Mouse (Mus musculus): ENCODE results near the gene Spaar. TPM values are rescaled to one million over a fixed set of nuclear protein-coding genes. Genes with fewer than 3 reads are reported as not detected.
A peak's percentile ranks its signal among the peaks of the same experiment; 100 is the strongest.

The Spaar gene
- polyA plus RNA-seq (2015; fragmentation: Nextera tagmentation; extraction: Ambion mirVana) = 0.17 and 0.20 TPM in 2 replicates

DNA sequence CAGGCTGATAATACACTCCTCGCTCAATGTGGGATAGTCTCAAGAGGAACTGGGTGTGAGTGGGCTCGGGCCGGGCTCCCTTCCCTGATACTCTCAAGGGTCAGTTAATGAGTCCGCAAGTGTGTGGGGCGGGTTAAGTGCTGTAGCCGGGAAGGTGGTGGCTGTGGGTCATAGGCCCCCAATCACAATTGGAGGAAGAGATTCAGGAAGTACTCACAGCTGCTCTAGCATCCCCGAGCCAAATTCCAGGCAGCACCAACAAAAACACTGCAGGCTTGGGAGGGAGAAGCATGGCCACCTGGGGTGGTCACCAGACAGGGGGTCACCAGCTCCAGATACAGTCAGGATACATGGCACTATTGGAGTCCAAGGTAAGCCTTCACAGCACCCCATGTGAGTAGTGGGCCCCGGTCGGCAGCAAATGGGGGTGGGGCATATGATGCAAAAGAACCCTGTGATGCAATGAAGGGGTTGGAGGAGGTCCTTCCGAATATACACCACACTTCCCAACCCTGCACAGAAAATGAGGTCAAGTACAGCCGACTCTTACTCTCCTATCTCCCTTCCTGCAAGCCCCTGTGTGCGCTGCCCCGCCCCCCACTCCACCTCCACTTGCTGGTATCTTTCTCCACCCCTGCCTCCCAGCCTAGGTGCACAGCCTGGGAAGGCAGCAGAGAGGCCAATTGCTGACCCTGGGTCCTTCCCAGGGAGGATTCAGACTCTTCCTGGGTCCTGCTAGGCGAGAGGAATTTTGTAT is at the start of gene Spaar:
Gene Spaar (plus strand): TSS at position 241 of the 757 bp plus-strand sequence.
- H3K9ac ChIP-seq (replicated peaks; ENCODE audit: low read length) = peak within 1 kb of the TSS; percentile 7; the same call in 1 of the 2 replicates
- no peak for ATAC-seq (ENCODE audit: low FRiP score, low TSS enrichment)
- peak within 1 kb of the TSS; percentile 84 for H3K27ac ChIP-seq (ENCODE audit: low read length)
- WGBS = 52% methylated on average over 14 of the region's 14 CpGs
- no peak within 1 kb of the TSS for H3K4me3 ChIP-seq (ENCODE audit: low read length)
- no peak within 1 kb of the TSS for H3K4me2 ChIP-seq (replicated peaks; ENCODE audit: low read depth, low read length)
- H3K27me3 ChIP-seq (ENCODE audit: insufficient read depth, low read length) = no peaks in the 10 kb centered on the region
- peaks cover 31% of the 10 kb centered on the region for H3K4me1 ChIP-seq (ENCODE audit: insufficient read depth, low read length)
- no peaks in the 10 kb centered on the region for H3K9me3 ChIP-seq (ENCODE audit: low read length)
- H3K36me3 ChIP-seq (ENCODE audit: insufficient read depth, low read length) = no peaks in the 10 kb centered on the region

DNA sequence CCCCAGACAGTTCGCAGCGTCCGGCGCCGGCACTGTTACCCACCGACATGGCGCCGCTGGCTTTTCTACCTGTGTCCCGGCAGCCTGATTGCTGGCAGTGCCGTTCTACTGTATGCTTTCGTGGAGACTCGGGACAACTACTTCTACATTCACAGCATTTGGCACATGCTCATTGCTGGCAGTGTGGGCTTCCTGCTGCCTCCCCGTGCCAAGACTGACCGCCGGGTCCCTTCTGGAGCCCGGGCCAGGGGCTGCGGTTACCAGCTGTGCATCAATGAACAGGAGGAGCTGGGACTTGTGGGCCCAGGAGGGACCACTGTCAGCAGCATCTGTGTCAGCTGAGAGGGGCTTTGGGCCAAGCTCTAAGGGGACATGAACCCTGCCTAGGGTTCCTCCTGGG is 39.8 kb upstream of the Spaar start:
- Histone ChIP-seq H3K4me2 (replicated peaks; ENCODE audit: low read depth, low read length) (no peak overlapping the region), H3K4me3 (ENCODE audit: low read length) (no peak overlapping the region), H3K9ac (replicated peaks; ENCODE audit: low read length) (no peak overlapping the region), H3K36me3 (ENCODE audit: insufficient read depth, low read length) (0 out of 2 replicates have a peak, but pooled peaks cover 4% of the 10 kb centered on the region), H3K27me3 (ENCODE audit: insufficient read depth, low read length) (no peaks in the 10 kb centered on the region), H3K27ac (ENCODE audit: low read length) (no peak overlapping the region), H3K4me1 (ENCODE audit: insufficient read depth, low read length) (peaks cover under 1% of the 10 kb centered on the region; the same call in 1 of the 2 replicates), H3K9me3 (ENCODE audit: low read length) (no peaks in the 10 kb centered on the region)
- no peak for ATAC-seq (ENCODE audit: low FRiP score, low TSS enrichment)
- 93% methylated on average over 17 of the region's 17 CpGs for WGBS

DNA sequence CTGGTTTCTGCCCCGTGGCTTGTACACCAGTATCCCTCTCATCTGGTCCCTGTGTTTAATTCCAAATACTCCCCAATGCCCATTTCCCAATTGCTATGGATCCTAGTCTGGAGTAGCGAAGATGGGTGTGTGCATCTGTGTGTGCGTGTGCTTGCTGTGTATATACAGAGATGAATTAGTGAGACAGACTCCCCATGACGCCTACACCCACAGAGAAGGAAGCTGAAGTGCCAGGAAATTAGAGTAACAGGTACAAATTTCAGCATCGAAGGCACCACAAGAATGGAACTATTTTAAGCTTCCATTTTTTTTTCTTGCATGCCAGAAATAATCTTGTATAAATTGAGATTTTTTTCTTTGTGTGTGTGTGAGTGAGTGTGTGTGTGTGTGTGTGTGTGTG is 38.8 kb upstream of the Spaar start:
- Histone ChIP-seq H3K4me2 (replicated peaks; ENCODE audit: low read depth, low read length) (no peak overlapping the region), H3K4me3 (ENCODE audit: low read length) (no peak overlapping the region), H3K27me3 (ENCODE audit: insufficient read depth, low read length) (no peaks in the 10 kb centered on the region), H3K9ac (replicated peaks; ENCODE audit: low read length) (no peak overlapping the region), H3K27ac (ENCODE audit: low read length) (no peak overlapping the region), H3K36me3 (ENCODE audit: insufficient read depth, low read length) (no peaks in the 10 kb centered on the region), H3K4me1 (ENCODE audit: insufficient read depth, low read length) (peaks cover 6% of the 10 kb centered on the region), H3K9me3 (ENCODE audit: low read length) (no peaks in the 10 kb centered on the region)
- ATAC-seq (ENCODE audit: low FRiP score, low TSS enrichment) = no peak
- WGBS = 80% methylated on average over 5 of the region's 5 CpGs

GRCm38 (mm10) chr4:43693806-43694241 is 36.0 kb upstream of the Spaar start:
- no peaks in the 10 kb centered on the region for H3K9me3 ChIP-seq (ENCODE audit: low read length)
- no peak for ATAC-seq (ENCODE audit: low FRiP score, low TSS enrichment)
- H3K27me3 ChIP-seq (ENCODE audit: insufficient read depth, low read length) = no peaks in the 10 kb centered on the region
- no peak overlapping the region for H3K4me2 ChIP-seq (replicated peaks; ENCODE audit: low read depth, low read length)
- no peak overlapping the region for H3K9ac ChIP-seq (replicated peaks; ENCODE audit: low read length)
- peaks cover 6% of the 10 kb centered on the region for H3K4me1 ChIP-seq (ENCODE audit: insufficient read depth, low read length)
- no peaks in the 10 kb centered on the region for H3K36me3 ChIP-seq (ENCODE audit: insufficient read depth, low read length)
- no peak overlapping the region for H3K4me3 ChIP-seq (ENCODE audit: low read length)
- no peak overlapping the region for H3K27ac ChIP-seq (ENCODE audit: low read length)
- 71% methylated on average over 5 of the region's 5 CpGs for WGBS

- H3K4me3 ChIP-seq (ENCODE audit: low read length) = no peak overlapping the region
- WGBS = 86% methylated on average over 1 of the region's 1 CpGs
- no peak for ATAC-seq (ENCODE audit: low FRiP score, low TSS enrichment)
- no peaks in the 10 kb centered on the region for H3K27me3 ChIP-seq (ENCODE audit: insufficient read depth, low read length)
- peaks cover 6% of the 10 kb centered on the region for H3K4me1 ChIP-seq (ENCODE audit: insufficient read depth, low read length)
- no peaks in the 10 kb centered on the region for H3K9me3 ChIP-seq (ENCODE audit: low read length)
- H3K9ac ChIP-seq (replicated peaks; ENCODE audit: low read length) = no peak overlapping the region
- H3K36me3 ChIP-seq (ENCODE audit: insufficient read depth, low read length) = no peaks in the 10 kb centered on the region
- H3K27ac ChIP-seq (ENCODE audit: low read length) = no peak overlapping the region
- no peak overlapping the region for H3K4me2 ChIP-seq (replicated peaks; ENCODE audit: low read depth, low read length)
Observed at GRCm38 (mm10) chr4:43694439-43695248, 35.2 kb upstream of the Spaar start.

GRCm38 (mm10) chr4:43695249-43695671 is 34.6 kb upstream of the Spaar start:
- peak; percentile 69; the same call in 1 of the 2 replicates for ATAC-seq (ENCODE audit: low FRiP score, low TSS enrichment)
- peaks cover 6% of the 10 kb centered on the region for H3K4me1 ChIP-seq (ENCODE audit: insufficient read depth, low read length)
- H3K9ac ChIP-seq (replicated peaks; ENCODE audit: low read length) = no peak overlapping the region
- no peak overlapping the region for H3K4me3 ChIP-seq (ENCODE audit: low read length)
- H3K9me3 ChIP-seq (ENCODE audit: low read length) = no peaks in the 10 kb centered on the region
- WGBS = 29% methylated on average over 9 of the region's 9 CpGs
- no peaks in the 10 kb centered on the region for H3K27me3 ChIP-seq (ENCODE audit: insufficient read depth, low read length)
- no peak overlapping the region for H3K27ac ChIP-seq (ENCODE audit: low read length)
- no peak overlapping the region for H3K4me2 ChIP-seq (replicated peaks; ENCODE audit: low read depth, low read length)
- no peaks in the 10 kb centered on the region for H3K36me3 ChIP-seq (ENCODE audit: insufficient read depth, low read length)

GRCm38 (mm10) chr4:43696561-43696960 is 33.3 kb upstream of the Spaar start:
- no peak overlapping the region for H3K27ac ChIP-seq (ENCODE audit: low read length)
- no peak overlapping the region for H3K4me3 ChIP-seq (ENCODE audit: low read length)
- no peaks in the 10 kb centered on the region for H3K27me3 ChIP-seq (ENCODE audit: insufficient read depth, low read length)
- H3K4me1 ChIP-seq (ENCODE audit: insufficient read depth, low read length) = peaks cover 6% of the 10 kb centered on the region
- H3K9ac ChIP-seq (replicated peaks; ENCODE audit: low read length) = no peak overlapping the region
- H3K9me3 ChIP-seq (ENCODE audit: low read length) = no peaks in the 10 kb centered on the region
- H3K36me3 ChIP-seq (ENCODE audit: insufficient read depth, low read length) = no peaks in the 10 kb centered on the region
- WGBS = 92% methylated on average over 13 of the region's 13 CpGs
- no peak overlapping the region for H3K4me2 ChIP-seq (replicated peaks; ENCODE audit: low read depth, low read length)
- no peak for ATAC-seq (ENCODE audit: low FRiP score, low TSS enrichment)

DNA sequence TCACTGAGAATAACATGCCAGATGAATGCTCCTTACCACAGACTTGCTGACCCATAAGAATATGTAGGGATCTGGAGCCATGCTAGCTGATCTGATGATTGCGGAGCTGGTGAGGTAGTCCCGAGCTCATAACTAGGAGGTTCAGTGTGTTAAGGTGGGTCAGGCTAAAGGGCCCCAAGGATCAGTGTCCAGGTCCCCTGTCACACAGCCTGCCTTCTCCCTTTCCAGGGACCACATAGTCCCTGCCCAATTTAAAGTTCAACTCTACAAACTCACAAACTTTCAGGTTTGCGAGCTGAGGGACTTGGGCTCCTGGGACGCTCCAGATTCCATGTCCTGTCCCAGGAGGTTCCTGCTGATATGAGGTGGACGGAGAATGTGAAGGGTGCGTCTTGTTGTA is 29.1 kb upstream of the Spaar start, which contains the start of gene Olfr70:
Gene Olfr70 (minus strand): TSS at position 101 of the 400 bp plus-strand sequence.
- Histone ChIP-seq H3K9ac (replicated peaks; ENCODE audit: low read length) (no peak within 1 kb of the TSS), H3K27me3 (ENCODE audit: insufficient read depth, low read length) (no peaks in the 10 kb centered on the region), H3K4me2 (replicated peaks; ENCODE audit: low read depth, low read length) (no peak within 1 kb of the TSS), H3K4me1 (ENCODE audit: insufficient read depth, low read length) (0 out of 2 replicates have a peak, but pooled peaks cover 4% of the 10 kb centered on the region), H3K36me3 (ENCODE audit: insufficient read depth, low read length) (no peaks in the 10 kb centered on the region), H3K27ac (ENCODE audit: low read length) (no peak within 1 kb of the TSS), H3K4me3 (ENCODE audit: low read length) (no peak within 1 kb of the TSS), H3K9me3 (ENCODE audit: low read length) (no peaks in the 10 kb centered on the region)
- 87% methylated on average over 6 of the region's 6 CpGs for WGBS
- ATAC-seq (ENCODE audit: low FRiP score, low TSS enrichment) = no peak

DNA sequence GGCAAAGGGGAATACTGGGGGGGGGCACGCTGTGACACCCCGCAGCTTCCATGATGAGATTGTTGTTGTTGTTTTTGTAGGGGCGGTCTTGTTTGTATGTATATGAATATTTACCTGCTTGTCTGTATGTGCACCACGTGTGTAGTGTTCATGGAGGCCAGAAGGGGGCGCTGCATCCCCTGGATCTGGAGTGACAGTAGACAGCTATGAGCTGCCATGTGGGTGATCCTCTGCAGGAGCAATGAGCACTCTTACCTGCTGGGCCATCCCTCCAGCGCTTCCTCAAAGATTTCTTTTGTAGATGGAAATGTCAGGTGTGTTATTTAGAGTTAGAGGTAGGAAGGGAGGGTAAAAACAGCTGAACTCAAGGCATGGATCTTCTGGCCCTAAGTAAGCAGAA is 26.4 kb upstream of the Spaar start:
- no peak for ATAC-seq (ENCODE audit: low FRiP score, low TSS enrichment)
- 84% methylated on average over 6 of the region's 6 CpGs for WGBS

More for the DNA sequence above, 26.4 kb upstream of the Spaar start:
- Histone ChIP-seq H3K4me3 (ENCODE audit: low read length) (no peak overlapping the region), H3K27me3 (ENCODE audit: insufficient read depth, low read length) (no peaks in the 10 kb centered on the region), H3K4me2 (replicated peaks; ENCODE audit: low read depth, low read length) (no peak overlapping the region), H3K9ac (replicated peaks; ENCODE audit: low read length) (no peak overlapping the region), H3K9me3 (ENCODE audit: low read length) (no peaks in the 10 kb centered on the region), H3K27ac (ENCODE audit: low read length) (no peak overlapping the region), H3K36me3 (ENCODE audit: insufficient read depth, low read length) (no peaks in the 10 kb centered on the region), H3K4me1 (ENCODE audit: insufficient read depth, low read length) (0 out of 2 replicates have a peak, but pooled peaks cover 4% of the 10 kb centered on the region)

Data from kidney, embryonic 16.5 days (tissue).